Mouse (Mus musculus): ENCODE measurements at regions not wholly inside any gene's neighbourhood (a gene's known extent, or its start where the extent isn't known, plus 50 kb on each side); places are given as distances from the start of the nearest gene placed in this dataset.

DNA sequence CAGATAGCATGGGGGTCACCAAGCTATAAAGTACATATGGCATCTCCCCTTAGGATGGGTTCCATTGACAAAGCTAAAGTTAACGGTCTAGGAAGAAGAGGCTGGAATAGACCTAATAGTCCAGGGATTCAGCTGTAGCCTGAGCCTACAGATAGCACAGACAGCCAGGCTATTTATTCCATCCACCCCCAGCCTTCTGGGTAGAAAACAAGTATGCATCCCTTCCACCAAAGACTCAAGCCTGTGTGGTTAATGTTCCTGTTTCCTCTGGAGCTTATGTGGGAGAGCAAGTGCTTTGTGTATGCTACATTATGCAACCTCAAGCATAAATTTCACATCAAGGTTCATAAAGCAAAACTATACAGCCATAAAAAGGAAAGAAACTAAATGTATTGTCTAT, 955.8 kb downstream of the Basp1 start:
- no peak for DNase-seq (ENCODE audit: low read depth, low spot score)
- H3K27ac ChIP-seq (ENCODE audit: insufficient read depth, low read depth, low read length, poor library complexity, severe bottlenecking) = no peak overlapping the region
- TF ChIP-seq CHD2 (IDR thresholded peaks at IDR 0.05; ENCODE audit: low read depth, low read length) = no peak
- no peak overlapping the region for H3K9ac ChIP-seq (ENCODE audit: insufficient read depth, low read depth, low read length, poor library complexity, severe bottlenecking)
- no peaks in the 10 kb centered on the region for H3K4me1 ChIP-seq (ENCODE audit: control insufficient read depth in 2 of 2, insufficient read depth in 2 of 2, low read length in 2 of 2, poor library complexity in 1 of 2)
- H3K9me3 ChIP-seq (ENCODE audit: control insufficient read depth, insufficient read depth, low read depth, low read length) = no peaks in the 10 kb centered on the region
- H3K4me3 ChIP-seq (ENCODE audit: insufficient read depth in 1 of 2, low read depth in 1 of 2, low read length in 2 of 2, poor library complexity in 1 of 2, severe bottlenecking in 1 of 2) = no peak overlapping the region
- in situ Hi-C loops (cut with MboI; ENCODE audit: low sequenced_read_pairs in 2 of 2, unreplicated experiment in 2 of 2) = no loop called here
- H3K36me3 ChIP-seq (ENCODE audit: control insufficient read depth, insufficient read depth, low read length, poor library complexity, severe bottlenecking) = no peaks in the 10 kb centered on the region

DNA sequence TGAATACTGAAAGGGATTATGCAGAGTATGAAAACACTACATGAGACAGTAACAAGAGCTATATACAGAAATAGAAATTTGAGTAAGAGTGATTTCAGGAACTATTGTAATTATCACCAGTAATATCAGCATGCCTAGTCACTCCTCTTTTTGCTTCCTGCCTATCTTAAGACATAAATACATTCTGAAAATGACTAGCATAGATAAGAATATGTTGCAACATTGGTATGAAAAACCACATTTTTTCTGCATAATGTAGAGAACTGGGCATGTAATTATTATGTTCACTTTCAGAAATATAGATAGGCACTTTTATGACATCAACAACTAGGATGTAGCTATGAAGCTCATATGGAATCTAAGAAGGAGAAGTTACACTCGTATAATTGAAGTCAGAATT, 980.5 kb downstream of the Basp1 start:
- H3K9me3 ChIP-seq (ENCODE audit: control insufficient read depth, insufficient read depth, low read depth, low read length) = no peaks in the 10 kb centered on the region
- no peak overlapping the region for H3K4me3 ChIP-seq (ENCODE audit: insufficient read depth in 1 of 2, low read depth in 1 of 2, low read length in 2 of 2, poor library complexity in 1 of 2, severe bottlenecking in 1 of 2)
- no peaks in the 10 kb centered on the region for H3K36me3 ChIP-seq (ENCODE audit: control insufficient read depth, insufficient read depth, low read length, poor library complexity, severe bottlenecking)
- no peak overlapping the region for H3K9ac ChIP-seq (ENCODE audit: insufficient read depth, low read depth, low read length, poor library complexity, severe bottlenecking)
- TF ChIP-seq ZC3H11A (IDR thresholded peaks at IDR 0.05; ENCODE audit: borderline replicate concordance, low read depth, low read length) = no peak
- no peak for TF ChIP-seq HCFC1 (IDR thresholded peaks at IDR 0.05; ENCODE audit: borderline replicate concordance, insufficient read depth, low read length)
- TF ChIP-seq MAFK (IDR thresholded peaks at IDR 0.05; ENCODE audit: insufficient read depth, low read depth, low read length) = no peak
- no peak for TF ChIP-seq ZNF384 (IDR thresholded peaks at IDR 0.05; ENCODE audit: low read depth, low read length)
- TF ChIP-seq CHD2 (IDR thresholded peaks at IDR 0.05; ENCODE audit: low read depth, low read length) = no peak
- no peak overlapping the region for H3K27ac ChIP-seq (ENCODE audit: insufficient read depth, low read depth, low read length, poor library complexity, severe bottlenecking)
- H3K4me1 ChIP-seq (ENCODE audit: control insufficient read depth in 2 of 2, insufficient read depth in 2 of 2, low read length in 2 of 2, poor library complexity in 1 of 2) = no peaks in the 10 kb centered on the region
- in situ Hi-C loops (cut with MboI; ENCODE audit: low sequenced_read_pairs in 2 of 2, unreplicated experiment in 2 of 2) = no loop called here
- no peak for DNase-seq (ENCODE audit: low read depth, low spot score)

DNA sequence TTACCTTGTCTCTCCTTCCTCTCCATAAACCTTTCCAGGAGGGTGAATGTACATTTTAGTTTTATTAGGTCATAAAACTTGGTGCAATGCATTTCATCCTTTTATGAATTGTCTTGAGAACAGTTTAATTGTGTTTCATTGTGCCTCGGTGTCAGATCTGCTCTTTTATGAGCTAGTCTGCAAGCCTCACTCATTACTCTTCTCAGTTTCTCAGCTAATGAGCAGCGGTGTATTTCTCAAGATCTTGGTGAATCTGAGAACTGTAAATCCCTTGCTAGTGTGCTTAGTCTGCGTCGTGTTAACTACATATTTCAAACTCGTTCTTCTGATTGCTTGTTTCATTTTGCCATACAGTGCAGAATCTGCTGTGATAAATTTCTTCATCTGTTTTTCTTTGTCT, 984.4 kb downstream of the Basp1 start:
- no peak for DNase-seq (ENCODE audit: low read depth, low spot score)
- Histone ChIP-seq H3K4me3 (ENCODE audit: insufficient read depth in 1 of 2, low read depth in 1 of 2, low read length in 2 of 2, poor library complexity in 1 of 2, severe bottlenecking in 1 of 2) (no peak overlapping the region), H3K9me3 (ENCODE audit: control insufficient read depth, insufficient read depth, low read depth, low read length) (no peaks in the 10 kb centered on the region), H3K4me1 (ENCODE audit: control insufficient read depth in 2 of 2, insufficient read depth in 2 of 2, low read length in 2 of 2, poor library complexity in 1 of 2) (no peaks in the 10 kb centered on the region), H3K9ac (ENCODE audit: insufficient read depth, low read depth, low read length, poor library complexity, severe bottlenecking) (no peak overlapping the region), H3K27ac (ENCODE audit: insufficient read depth, low read depth, low read length, poor library complexity, severe bottlenecking) (no peak overlapping the region), H3K36me3 (ENCODE audit: control insufficient read depth, insufficient read depth, low read length, poor library complexity, severe bottlenecking) (no peaks in the 10 kb centered on the region)
- TF ChIP-seq ZC3H11A (IDR thresholded peaks at IDR 0.05; ENCODE audit: borderline replicate concordance, low read depth, low read length) (no peak), ZNF384 (IDR thresholded peaks at IDR 0.05; ENCODE audit: low read depth, low read length) (no peak)
- in situ Hi-C loops (cut with MboI; ENCODE audit: low sequenced_read_pairs in 2 of 2, unreplicated experiment in 2 of 2) = no loop called here

DNA sequence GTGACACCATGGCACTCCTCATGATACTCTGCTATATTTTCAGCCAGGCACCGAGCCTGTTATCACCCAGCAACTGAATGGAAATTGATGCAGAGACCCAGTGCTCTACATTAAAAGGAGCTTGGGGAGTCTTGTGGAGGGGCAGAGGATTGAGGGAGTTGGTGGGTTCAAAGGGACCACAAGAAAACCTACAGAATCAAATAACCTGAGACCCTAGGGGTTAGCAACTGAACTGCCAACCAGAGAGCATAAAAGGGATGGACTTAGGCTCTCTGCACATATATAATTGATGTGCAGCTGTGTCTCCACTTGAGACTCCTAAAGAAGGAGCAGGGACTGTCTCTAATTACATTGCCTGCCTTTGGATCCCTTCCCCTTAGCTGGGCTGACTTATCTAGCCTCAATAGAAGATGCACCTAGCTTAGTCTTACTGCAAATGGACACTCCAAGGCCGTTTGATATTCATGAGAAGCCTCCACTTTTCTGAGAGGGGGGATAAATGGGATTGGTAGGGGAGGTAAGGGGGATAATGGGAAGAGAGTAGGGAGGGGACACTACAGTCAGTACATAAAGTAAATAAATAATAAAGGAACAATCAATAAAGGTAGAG, 991.1 kb downstream of the Basp1 start:
- no peaks in the 10 kb centered on the region for H3K36me3 ChIP-seq (ENCODE audit: control insufficient read depth, insufficient read depth, low read length, poor library complexity, severe bottlenecking)
- no peak overlapping the region for H3K9ac ChIP-seq (ENCODE audit: insufficient read depth, low read depth, low read length, poor library complexity, severe bottlenecking)
- no peaks in the 10 kb centered on the region for H3K9me3 ChIP-seq (ENCODE audit: control insufficient read depth, insufficient read depth, low read depth, low read length)
- H3K27ac ChIP-seq (ENCODE audit: insufficient read depth, low read depth, low read length, poor library complexity, severe bottlenecking) = no peak overlapping the region
- H3K4me1 ChIP-seq (ENCODE audit: control insufficient read depth in 2 of 2, insufficient read depth in 2 of 2, low read length in 2 of 2, poor library complexity in 1 of 2) = no peaks in the 10 kb centered on the region
- in situ Hi-C loops (cut with MboI; ENCODE audit: low sequenced_read_pairs in 2 of 2, unreplicated experiment in 2 of 2) = no loop called here
- no peak overlapping the region for H3K4me3 ChIP-seq (ENCODE audit: insufficient read depth in 1 of 2, low read depth in 1 of 2, low read length in 2 of 2, poor library complexity in 1 of 2, severe bottlenecking in 1 of 2)
- TF ChIP-seq ZNF384 (IDR thresholded peaks at IDR 0.05; ENCODE audit: low read depth, low read length) = no peak
- TF ChIP-seq HCFC1 (IDR thresholded peaks at IDR 0.05; ENCODE audit: borderline replicate concordance, insufficient read depth, low read length) = no peak
- TF ChIP-seq CHD2 (IDR thresholded peaks at IDR 0.05; ENCODE audit: low read depth, low read length) = no peak
- no peak for TF ChIP-seq ZC3H11A (IDR thresholded peaks at IDR 0.05; ENCODE audit: borderline replicate concordance, low read depth, low read length)
- TF ChIP-seq MAFK (IDR thresholded peaks at IDR 0.05; ENCODE audit: insufficient read depth, low read depth, low read length) = no peak
- no peak for DNase-seq (ENCODE audit: low read depth, low spot score)

DNA sequence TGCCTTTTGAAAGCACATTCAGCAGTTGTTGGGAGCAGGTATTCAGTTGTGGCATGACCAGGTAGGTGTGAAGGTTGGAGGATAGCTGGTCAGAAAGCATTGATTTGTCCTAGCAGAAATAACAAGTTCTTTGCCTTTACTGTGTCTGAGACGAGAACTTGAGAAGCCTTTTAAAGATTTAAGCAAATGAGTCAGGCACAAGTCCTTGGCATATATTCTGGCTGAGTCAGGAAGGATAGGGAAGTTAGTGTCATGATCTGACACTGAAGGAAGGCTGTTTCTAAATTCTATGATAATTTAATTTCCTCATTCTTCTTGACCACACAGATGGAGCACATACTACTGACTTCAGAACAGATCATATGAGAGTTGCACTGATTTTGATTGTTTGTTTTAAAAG, 993.8 kb downstream of the Basp1 start:
- in situ Hi-C loops (cut with MboI; ENCODE audit: low sequenced_read_pairs in 2 of 2, unreplicated experiment in 2 of 2) = no loop called here
- TF ChIP-seq CHD2 (IDR thresholded peaks at IDR 0.05; ENCODE audit: low read depth, low read length) = no peak
- TF ChIP-seq ZNF384 (IDR thresholded peaks at IDR 0.05; ENCODE audit: low read depth, low read length) = no peak

More for the DNA sequence above, 993.8 kb downstream of the Basp1 start:
- DNase-seq (ENCODE audit: low read depth, low spot score) = no peak
- Histone ChIP-seq H3K4me3 (ENCODE audit: insufficient read depth in 1 of 2, low read depth in 1 of 2, low read length in 2 of 2, poor library complexity in 1 of 2, severe bottlenecking in 1 of 2) (no peak overlapping the region), H3K9ac (ENCODE audit: insufficient read depth, low read depth, low read length, poor library complexity, severe bottlenecking) (no peak overlapping the region), H3K27ac (ENCODE audit: insufficient read depth, low read depth, low read length, poor library complexity, severe bottlenecking) (no peak overlapping the region), H3K4me1 (ENCODE audit: control insufficient read depth in 2 of 2, insufficient read depth in 2 of 2, low read length in 2 of 2, poor library complexity in 1 of 2) (no peaks in the 10 kb centered on the region), H3K9me3 (ENCODE audit: control insufficient read depth, insufficient read depth, low read depth, low read length) (no peaks in the 10 kb centered on the region), H3K36me3 (ENCODE audit: control insufficient read depth, insufficient read depth, low read length, poor library complexity, severe bottlenecking) (no peaks in the 10 kb centered on the region)
